Mouse (Mus musculus) MEL (cell line): ENCODE results near the gene Spata25. TPM values are rescaled to one million over a fixed set of nuclear protein-coding genes. Genes with fewer than 3 reads are reported as not detected.

Experiments used
- DNase-seq: peaks from one replicate; pipeline ENCODE4 v3.0.0; 2011; ENCODE audit warnings: low read depth, low spot score
- H3K27ac ChIP-seq: 2 replicates; pipeline ENCODE4 v1.5.1; 2012; ENCODE audit warnings: low read depth, mild to moderate bottlenecking, control low read depth, low read length, moderate library complexity; ENCODE audit not compliant: control insufficient read depth
- H3K27me3 ChIP-seq, 2 experiments: fragments of 150-350 bp in 1 of 2; sonication (generic) in 1 of 2; 2 replicates each; pipeline ENCODE4 v1.6.1; 2012; ENCODE audit warnings: low read length in 2 of 2, mild to moderate bottlenecking in 2 of 2, improper control_type of control experiment in 1 of 2, moderate library complexity in 1 of 2; ENCODE audit not compliant: insufficient read depth in 2 of 2, control insufficient read depth in 1 of 2
- H3K36me3 ChIP-seq, 2 experiments: 2 replicates each; pipeline ENCODE4 v1.6.1; 2012 to 2014; ENCODE audit warnings: low read length in 2 of 2, improper control_type of control experiment in 1 of 2, inconsistent platforms in 1 of 2, mild to moderate bottlenecking in 1 of 2; ENCODE audit not compliant: insufficient read depth in 2 of 2, control insufficient read depth in 1 of 2
- H3K4me1 ChIP-seq, 2 experiments: fragments of 150-350 bp in 1 of 2; sonication (generic) in 1 of 2; 2 replicates each; pipeline ENCODE4 v1.6.1; 2012; ENCODE audit warnings: low read length in 2 of 2, improper control_type of control experiment in 1 of 2, mild to moderate bottlenecking in 1 of 2; ENCODE audit not compliant: insufficient read depth in 2 of 2, control insufficient read depth in 1 of 2
- H3K4me3 ChIP-seq, 2 experiments: fragments of 150-350 bp in 1 of 2; sonication (generic) in 1 of 2; 2 replicates each; pipeline ENCODE4 v1.5.1; 2012; ENCODE audit warnings: low read depth in 2 of 2, low read length in 2 of 2, mild to moderate bottlenecking in 2 of 2, moderate library complexity in 2 of 2, control low read depth in 1 of 2, improper control_type of control experiment in 1 of 2; ENCODE audit not compliant: control insufficient read depth in 1 of 2, insufficient read depth in 1 of 2
- H3K79me2 ChIP-seq: 2 replicates; pipeline ENCODE4 v1.6.1; 2012; ENCODE audit warnings: mild to moderate bottlenecking, low read length, moderate library complexity; ENCODE audit not compliant: control insufficient read depth, poor library complexity, insufficient read depth
- H3K9ac ChIP-seq: 2 replicates; pipeline ENCODE4 v1.6.1; 2012; ENCODE audit warnings: low read depth, mild to moderate bottlenecking, control low read depth, low read length, moderate library complexity; ENCODE audit not compliant: control insufficient read depth, poor library complexity, severe bottlenecking
- H3K9me3 ChIP-seq: fragments of 150-350 bp; sonication (generic); replicated peaks from 2 replicates; pipeline ENCODE4 v1.6.1; 2012; ENCODE audit warnings: mild to moderate bottlenecking, low read length, improper control_type of control experiment, moderate library complexity; ENCODE audit not compliant: insufficient read depth
- BHLHE40 ChIP-seq: IDR thresholded peaks from 2 replicates; pipeline ENCODE4 v1.6.1; 2012; ENCODE audit warnings: low read depth, mild to moderate bottlenecking, inconsistent platforms, low read length, improper control_type of control experiment, borderline replicate concordance
- CTCF ChIP-seq, 3 experiments: IDR thresholded peaks in 2 of 3; conservative IDR thresholded peaks in 1 of 3; 2 replicates each; pipeline ENCODE4 v1.5.1; 2011 to 2012; ENCODE audit warnings: low read length in 3 of 3, low read depth in 2 of 3, mild to moderate bottlenecking in 2 of 3, improper control_type of control experiment in 1 of 3, inconsistent platforms in 1 of 3, mixed read lengths in 1 of 3, moderate library complexity in 1 of 3; ENCODE audit not compliant: control insufficient read depth in 1 of 3, insufficient read depth in 1 of 3, poor library complexity in 1 of 3, severe bottlenecking in 1 of 3
- ETS1 ChIP-seq: IDR thresholded peaks from 2 replicates; pipeline ENCODE4 v1.6.1; 2012; ENCODE audit warnings: low read depth, mild to moderate bottlenecking, inconsistent platforms, low read length, improper control_type of control experiment, moderate library complexity
- HCFC1 ChIP-seq: IDR thresholded peaks from 2 replicates; pipeline ENCODE4 v1.6.1; 2012; ENCODE audit warnings: low read depth, mild to moderate bottlenecking, inconsistent platforms, low read length, improper control_type of control experiment, moderate library complexity
- MAZ ChIP-seq: IDR thresholded peaks from 2 replicates; pipeline ENCODE4 v1.6.1; 2012; ENCODE audit warnings: low read depth, mild to moderate bottlenecking, inconsistent platforms, low read length, improper control_type of control experiment
- MXI1 ChIP-seq: IDR thresholded peaks from 2 replicates; pipeline ENCODE4 v1.6.1; 2011; ENCODE audit warnings: mild to moderate bottlenecking, low read depth, low read length, improper control_type of control experiment
- MYB ChIP-seq: IDR thresholded peaks from 2 replicates; pipeline ENCODE4 v1.6.1; 2011; ENCODE audit warnings: mild to moderate bottlenecking, low read depth, low read length, improper control_type of control experiment
- MYC ChIP-seq: IDR thresholded peaks from 2 replicates; pipeline ENCODE4 v1.6.1; 2011; ENCODE audit warnings: low read depth, mild to moderate bottlenecking, low read length, improper control_type of control experiment, moderate library complexity
- POLR2A ChIP-seq, 2 experiments: IDR thresholded peaks; 2 replicates each; pipeline ENCODE4 v1.6.1; 2011 to 2012; ENCODE audit warnings: low read length in 2 of 2, mild to moderate bottlenecking in 2 of 2, control low read depth in 1 of 2, improper control_type of control experiment in 1 of 2, low read depth in 1 of 2, moderate library complexity in 1 of 2; ENCODE audit not compliant: control insufficient read depth in 1 of 2, insufficient read depth in 1 of 2, poor library complexity in 1 of 2
- RAD21 ChIP-seq: IDR thresholded peaks from 2 replicates; pipeline ENCODE4 v1.6.1; 2011; ENCODE audit warnings: mild to moderate bottlenecking, low read depth, low read length, improper control_type of control experiment
- SMC3 ChIP-seq: IDR thresholded peaks from 2 replicates; pipeline ENCODE4 v1.6.1; 2011; ENCODE audit warnings: low read depth, low read length, improper control_type of control experiment
- USF1 ChIP-seq: IDR thresholded peaks from 2 replicates; pipeline ENCODE4 v1.6.1; 2014; ENCODE audit warnings: low read depth, mild to moderate bottlenecking, inconsistent platforms, low read length, improper control_type of control experiment, moderate library complexity
- USF2 ChIP-seq, 2 experiments: IDR thresholded peaks; 2 replicates each; pipeline ENCODE4 v1.6.1; 2011 to 2012; ENCODE audit warnings: improper control_type of control experiment in 2 of 2, low read length in 2 of 2, borderline replicate concordance in 1 of 2, inconsistent platforms in 1 of 2, low read depth in 1 of 2, mild to moderate bottlenecking in 1 of 2; ENCODE audit not compliant: insufficient read depth in 1 of 2
- ZNF384 ChIP-seq: IDR thresholded peaks from 2 replicates; pipeline ENCODE4 v1.6.1; 2012; ENCODE audit warnings: low read depth, mild to moderate bottlenecking, inconsistent platforms, low read length, improper control_type of control experiment
- polyA plus RNA-seq, 2 experiments: library from polyadenylated mRNA; stranded (reverse) in 1 of 2; unstranded in 1 of 2; fragments of >175 nt in 1 of 2; fragments of >200 nt in 1 of 2; gene quantifications; 2 replicates each; pipeline versions ENCODE4 v1.2.1 to v1.2.4; 2012; ENCODE audit warnings: low replicate concordance in 2 of 2, low read depth in 1 of 2; ENCODE audit not compliant: insufficient read length in 2 of 2, insufficient read depth in 1 of 2, missing spikeins in 1 of 2
- total RNA-seq: library from RNA; depleted of rRNA; stranded (reverse); fragments of 300-350 nt; gene quantifications from 2 replicates; pipeline ENCODE4 v1.2.3, GENCODE M21; 2012

Spata25 gene
- total and polyA plus RNA-seq, 3 experiments: 0.13 to 0.50 TPM; not detected in 1

DNA sequence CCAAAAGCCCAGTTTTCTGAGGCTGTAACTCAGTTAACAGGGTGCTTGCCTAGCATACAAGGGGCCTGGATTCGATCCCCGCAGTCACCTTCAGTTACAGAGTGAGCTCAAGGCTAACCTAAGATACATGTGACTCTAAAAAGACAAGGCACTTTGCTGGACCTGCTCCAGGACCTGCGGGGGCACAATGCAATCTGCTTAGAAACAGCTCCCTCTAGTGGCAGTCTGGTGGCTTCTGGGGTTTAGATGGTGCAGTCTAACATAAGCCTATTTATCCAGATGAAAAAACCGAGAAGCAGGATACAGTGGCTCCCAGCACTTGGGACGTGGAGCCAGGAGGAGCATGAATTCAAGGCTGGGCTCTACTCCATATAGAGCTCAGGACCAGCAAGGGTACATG, 34.0 kb downstream of the Spata25 start:
- H3K79me2 ChIP-seq: no peaks in the 10 kb centered on the region
- 0 out of 2 replicates have a peak, but pooled peaks have one; percentile 13 for TF ChIP-seq ETS1
- TF ChIP-seq SMC3: peak; percentile 60
- no peak for TF ChIP-seq POLR2A (IDR thresholded peaks at IDR 0.05; ENCODE audit: control insufficient read depth in 1 of 2, insufficient read depth in 1 of 2, low read depth in 1 of 2, low read length in 2 of 2, poor library complexity in 1 of 2)
- TF ChIP-seq USF2 (IDR thresholded peaks at IDR 0.05; ENCODE audit: borderline replicate concordance in 1 of 2, insufficient read depth in 1 of 2, low read depth in 1 of 2, low read length in 2 of 2): no peak
- TF ChIP-seq MYB: no peak
- peak; percentile 26; the same call in 1 of the 2 replicates for TF ChIP-seq BHLHE40
- TF ChIP-seq HCFC1: no peak
- TF ChIP-seq CTCF (IDR thresholded peaks at IDR 0.05 in 2 of 3, conservative IDR thresholded peaks at IDR 0.05 in 1 of 3; ENCODE audit: control insufficient read depth in 1 of 3, insufficient read depth in 1 of 3, low read depth in 2 of 3, low read length in 3 of 3, poor library complexity in 1 of 3, severe bottlenecking in 1 of 3): peak; percentile 83 to 95 (median 93)
- TF ChIP-seq ZNF384: peak; percentile 25; the same call in 1 of the 2 replicates
- peak; percentile 63 for TF ChIP-seq RAD21
- peak; percentile 61; the same call in 1 of the 2 replicates for TF ChIP-seq USF1
- peak; percentile 74; the same call in 1 of the 2 replicates for TF ChIP-seq MYC
- TF ChIP-seq MAZ: peak; percentile 86
- TF ChIP-seq MXI1: peak; percentile 79
- H3K27ac ChIP-seq: no peak overlapping the region
- H3K4me3 ChIP-seq: no peak overlapping the region
- peak overlapping the region; percentile 35; the same call in 1 of the 2 replicates for H3K9ac ChIP-seq
- DNase-seq: peak; percentile 95
- no peaks in the 10 kb centered on the region for H3K9me3 ChIP-seq
- no peaks in the 10 kb centered on the region for H3K27me3 ChIP-seq
- no peaks in the 10 kb centered on the region for H3K4me1 ChIP-seq
- H3K36me3 ChIP-seq: peaks cover 0 to 5% of the 10 kb centered on the region in 2 experiments; a peak in 2 of 4 replicates

DNA sequence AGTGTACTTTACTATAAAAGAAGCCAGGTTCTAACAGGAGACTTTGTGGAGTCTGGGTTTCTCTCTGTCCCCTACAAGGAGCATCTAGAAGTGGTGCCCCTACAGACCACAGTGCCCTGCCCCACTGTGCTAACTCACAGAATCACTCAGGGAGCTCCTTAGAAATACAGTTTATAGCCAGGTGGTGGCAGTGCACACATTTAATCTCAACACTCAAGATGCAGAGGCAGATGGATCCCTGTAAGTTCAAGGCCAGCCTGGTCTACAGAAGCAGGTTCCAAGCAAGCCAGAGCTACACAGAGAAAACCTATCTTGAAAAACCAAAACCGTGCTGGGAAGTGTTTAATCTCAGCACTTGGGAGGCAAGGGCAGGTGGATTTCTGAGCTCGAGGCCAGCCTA, 34.6 kb downstream of the Spata25 start:
- no peak overlapping the region for H3K27ac ChIP-seq
- no peaks in the 10 kb centered on the region for H3K79me2 ChIP-seq
- peak; percentile 49 for DNase-seq
- H3K27me3 ChIP-seq: no peaks in the 10 kb centered on the region
- H3K36me3 ChIP-seq: peaks cover 0 to 5% of the 10 kb centered on the region in 2 experiments; a peak in 2 of 4 replicates
- no peak for TF ChIP-seq SMC3
- TF ChIP-seq USF1: no peak
- no peak for TF ChIP-seq MXI1
- TF ChIP-seq CTCF (IDR thresholded peaks at IDR 0.05 in 2 of 3, conservative IDR thresholded peaks at IDR 0.05 in 1 of 3; ENCODE audit: control insufficient read depth in 1 of 3, insufficient read depth in 1 of 3, low read depth in 2 of 3, low read length in 3 of 3, poor library complexity in 1 of 3, severe bottlenecking in 1 of 3): peak in 1 of 3 experiments; percentile 42; a peak in 2 of 6 replicates
- no peaks in the 10 kb centered on the region for H3K9me3 ChIP-seq
- H3K9ac ChIP-seq: no peak overlapping the region
- H3K4me1 ChIP-seq: no peaks in the 10 kb centered on the region
- H3K4me3 ChIP-seq: no peak overlapping the region
